Mouse (Mus musculus): ENCODE data around the gene Mucl1.
"Not testable (repeated sequence)": the region's sequence is repeated elsewhere in the genome, so short reads cannot be mapped to it uniquely, and the experiment has no call there.

The Mucl1 gene

DNA sequence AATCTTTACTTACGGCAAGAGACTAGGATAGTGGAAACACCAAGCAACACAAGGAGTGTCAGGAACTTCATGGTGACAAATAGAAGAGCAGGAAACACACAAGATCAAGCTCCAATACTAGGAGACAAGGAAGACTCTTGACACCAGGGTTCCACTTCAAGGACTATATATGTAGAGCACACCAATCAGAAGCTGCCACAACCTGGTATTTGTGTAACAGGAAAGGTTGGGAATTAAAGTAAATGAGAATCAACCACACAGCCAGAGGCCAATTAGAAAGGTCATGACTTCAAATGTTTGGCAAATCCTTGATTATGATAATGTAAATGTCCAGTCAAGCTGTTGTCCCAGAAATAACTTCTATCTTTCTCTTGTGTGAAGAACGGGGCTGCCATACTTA is at the start of gene Mucl1:
Gene Mucl1, minus strand, starts transcription at position 101 of the 400 bp plus-strand sequence.
- no peak for DNase-seq (ENCODE audit: low read depth, low spot score)

GRCm38 (mm10) chr15:103766836-103767235 is 11.6 kb upstream of the Mucl1 start:
- peak; percentile 80 for DNase-seq (ENCODE audit: low read depth, low spot score)

- not testable (repeated sequence) for DNase-seq (ENCODE audit: low read depth, low spot score)
Observed at GRCm38 (mm10) chr15:103716861-103717260, 38.4 kb downstream of the Mucl1 start.
